Mouse (Mus musculus) adrenal gland (tissue): Measurements from ENCODE around the gene Rbm19.

ENCODE experiments used
- intact Hi-C: fragments of 180-260 bp; cut with DNase I; formaldehyde crosslinking; loops from one replicate; pipeline ENCODE4 v1.15.1; 2025

The Rbm19 gene

GRCm38 (mm10) chr5:120131600-120131999, 15.3 kb downstream of the Rbm19 start:
- intact Hi-C loops = no loop called here

- intact Hi-C loops = no loop called here
These were observed 17.7 kb downstream of the Rbm19 start for GRCm38 (mm10) chr5:120134000-120134399.

GRCm38 (mm10) chr5:120135337-120135736, 19.1 kb downstream of the Rbm19 start:
- intact Hi-C loops = no loop called here

GRCm38 (mm10) chr5:120135823-120136222, 19.6 kb downstream of the Rbm19 start:
- intact Hi-C loops = no loop called here

GRCm38 (mm10) chr5:120136236-120136675, 20.0 kb downstream of the Rbm19 start:
- intact Hi-C loops = no loop called here

GRCm38 (mm10) chr5:120137038-120137437, 20.8 kb downstream of the Rbm19 start:
- intact Hi-C loops = no loop called here

- intact Hi-C loops = no loop called here
These were observed 21.6 kb downstream of the Rbm19 start for GRCm38 (mm10) chr5:120137846-120138245.

GRCm38 (mm10) chr5:120138406-120138805, 22.1 kb downstream of the Rbm19 start:
- intact Hi-C loops = no loop called here

GRCm38 (mm10) chr5:120139224-120139623, 23.0 kb downstream of the Rbm19 start:
- intact Hi-C loops = no loop called here

GRCm38 (mm10) chr5:120143941-120144340, 27.7 kb downstream of the Rbm19 start:
- intact Hi-C loops = loop anchor here (10.0 kb wide), 1 partner anchor 301 kb away; no protein-coding TSS in a partner anchor

- intact Hi-C loops = loop anchor here (10.0 kb wide), 1 partner anchor 299 kb away; no protein-coding TSS in a partner anchor
These were observed 29.2 kb downstream of the Rbm19 start for GRCm38 (mm10) chr5:120145371-120146050.

- intact Hi-C loops = loop anchor here (10.0 kb wide), 1 partner anchor 299 kb away; no protein-coding TSS in a partner anchor
These were observed 29.8 kb downstream of the Rbm19 start for GRCm38 (mm10) chr5:120146051-120146385.

- intact Hi-C loops = loop anchor here (10.0 kb wide), 1 partner anchor 298 kb away; no protein-coding TSS in a partner anchor
These were observed 30.6 kb downstream of the Rbm19 start for GRCm38 (mm10) chr5:120146909-120147308.

- intact Hi-C loops = loop anchor here (10.0 kb wide), 1 partner anchor 297 kb away; no protein-coding TSS in a partner anchor
These were observed 32.0 kb downstream of the Rbm19 start for GRCm38 (mm10) chr5:120148246-120148645.

GRCm38 (mm10) chr5:120151145-120151544, 34.9 kb downstream of the Rbm19 start:
- intact Hi-C loops = no loop called here

- intact Hi-C loops = no loop called here
These were observed 36.9 kb downstream of the Rbm19 start for GRCm38 (mm10) chr5:120153140-120153539.

- intact Hi-C loops = no loop called here
These were observed 39.4 kb downstream of the Rbm19 start for GRCm38 (mm10) chr5:120155672-120156071.

- intact Hi-C loops = no loop called here
These were observed 40.1 kb downstream of the Rbm19 start for GRCm38 (mm10) chr5:120156166-120156909.

GRCm38 (mm10) chr5:120157115-120157514, 40.9 kb downstream of the Rbm19 start:
- intact Hi-C loops = no loop called here

- intact Hi-C loops = no loop called here
These were observed 42.2 kb downstream of the Rbm19 start for GRCm38 (mm10) chr5:120158476-120158875.

- intact Hi-C loops = no loop called here
These were observed 44.8 kb downstream of the Rbm19 start for GRCm38 (mm10) chr5:120160923-120161658.

- intact Hi-C loops = no loop called here
These were observed 46.4 kb downstream of the Rbm19 start for GRCm38 (mm10) chr5:120162689-120163088.
